Mouse (Mus musculus): Measurements from ENCODE around the gene Gramd1b.

Gramd1b gene

GRCm38 (mm10) chr9:40430969-40431368 is 100.2 kb downstream of the Gramd1b start:
- no peak for DNase-seq (ENCODE audit: extremely low read depth, low read depth, low spot score)

DNA sequence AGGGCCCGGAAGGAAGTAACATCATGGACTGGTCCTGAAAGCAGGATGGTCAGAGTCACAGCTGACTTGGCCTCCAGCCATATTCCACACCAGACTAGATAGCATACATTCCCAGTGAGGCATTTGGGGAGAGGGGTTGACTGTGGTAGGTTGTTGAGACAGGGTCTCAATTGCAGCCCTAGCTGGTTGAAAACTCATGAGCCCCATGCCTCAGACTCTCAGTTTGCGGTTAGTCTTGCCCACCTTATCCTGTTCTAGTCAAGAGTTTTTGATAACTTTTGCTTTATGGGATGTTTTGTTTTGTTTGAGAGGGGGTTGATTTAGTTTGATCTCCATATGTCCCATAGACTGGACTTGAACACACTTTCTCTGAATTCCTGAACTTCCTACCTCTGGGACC is 103.5 kb downstream of the Gramd1b start:
- no peak for DNase-seq (ENCODE audit: extremely low read depth, low read depth, low spot score)

- no peak for DNase-seq (ENCODE audit: extremely low read depth, low read depth, low spot score)
These were observed 104.8 kb downstream of the Gramd1b start for GRCm38 (mm10) chr9:40426282-40426964.

GRCm38 (mm10) chr9:40424874-40425273 is 106.3 kb downstream of the Gramd1b start:
- no peak for DNase-seq (ENCODE audit: extremely low read depth, low read depth, low spot score)

DNA sequence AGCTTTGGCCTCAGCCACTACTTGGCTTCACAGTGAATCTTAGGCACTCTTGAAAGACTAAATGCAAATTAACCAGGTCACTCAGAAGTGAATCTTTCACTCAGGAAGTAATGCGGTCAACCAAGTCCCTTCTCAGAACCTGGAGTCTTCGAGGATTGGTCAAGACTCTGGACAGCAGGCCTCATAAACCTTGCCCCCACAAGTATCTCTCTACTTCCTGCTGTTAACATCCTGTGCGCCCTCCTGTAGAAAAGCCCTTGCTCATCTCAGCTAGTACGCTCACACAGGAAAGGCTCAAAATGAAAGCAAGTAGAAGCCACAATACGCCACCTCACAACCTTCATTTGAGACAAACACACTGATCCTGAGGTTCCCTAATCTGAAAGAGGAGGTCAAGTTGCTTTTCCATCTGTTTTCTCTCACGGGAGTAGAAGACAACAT is 107.7 kb downstream of the Gramd1b start:
- no peak for DNase-seq (ENCODE audit: extremely low read depth, low read depth, low spot score)

GRCm38 (mm10) chr9:40422368-40423057 is 108.7 kb downstream of the Gramd1b start:
- no peak for DNase-seq (ENCODE audit: extremely low read depth, low read depth, low spot score)

DNA sequence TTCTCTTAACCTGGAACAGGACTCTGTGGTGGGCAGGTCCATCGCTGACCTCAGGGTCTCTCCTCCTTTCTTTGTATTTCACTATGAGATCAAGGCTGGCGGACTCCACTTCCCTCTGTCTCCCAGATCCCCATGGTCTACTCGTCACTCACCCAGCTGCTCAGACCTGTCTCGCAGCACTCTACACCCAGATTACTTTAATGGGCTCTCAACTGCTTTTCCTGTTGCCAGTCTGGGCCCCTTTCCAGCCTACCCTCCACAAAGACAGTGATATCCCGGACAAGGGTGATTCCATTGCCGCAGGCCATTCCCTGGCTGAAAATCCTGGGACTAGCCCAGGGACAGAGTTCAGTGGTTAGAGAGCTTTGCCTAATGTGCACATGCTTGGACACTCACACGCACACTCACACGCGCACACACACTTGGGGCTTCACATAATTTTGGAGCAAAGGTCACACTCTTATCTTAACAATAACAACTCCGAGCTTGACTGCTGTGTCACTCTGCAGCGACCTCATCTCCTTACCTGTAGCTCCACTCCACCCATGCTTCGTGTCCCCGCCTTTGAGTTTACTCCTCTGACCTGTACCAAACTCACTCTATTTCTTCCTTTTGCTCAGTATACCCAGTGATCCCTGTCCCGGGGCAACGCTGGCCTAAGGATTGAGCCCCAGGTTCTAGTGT is 110.4 kb downstream of the Gramd1b start:
- DNase-seq (ENCODE audit: extremely low read depth, low read depth, low spot score) = no peak

DNA sequence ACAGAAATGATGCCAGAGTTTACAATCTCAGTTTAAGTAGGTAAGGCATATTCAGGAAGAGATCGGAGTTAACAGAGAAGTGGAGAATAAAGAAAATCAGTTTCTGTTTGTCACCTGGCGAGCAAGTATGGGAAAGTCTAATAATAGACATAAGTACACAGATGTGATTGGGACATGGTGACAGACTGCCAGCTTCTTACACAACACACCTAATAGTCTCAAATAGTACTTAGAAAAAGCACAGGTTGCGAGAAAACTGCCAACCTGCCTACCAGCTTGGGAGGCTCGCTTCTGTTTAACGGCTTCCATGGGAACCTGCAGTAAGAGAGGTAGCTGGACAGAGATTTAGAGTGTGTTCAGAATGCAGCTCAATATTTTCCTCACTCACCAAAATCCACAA is 112.4 kb downstream of the Gramd1b start:
- DNase-seq (ENCODE audit: extremely low read depth, low read depth, low spot score) = peak; percentile 56

DNA sequence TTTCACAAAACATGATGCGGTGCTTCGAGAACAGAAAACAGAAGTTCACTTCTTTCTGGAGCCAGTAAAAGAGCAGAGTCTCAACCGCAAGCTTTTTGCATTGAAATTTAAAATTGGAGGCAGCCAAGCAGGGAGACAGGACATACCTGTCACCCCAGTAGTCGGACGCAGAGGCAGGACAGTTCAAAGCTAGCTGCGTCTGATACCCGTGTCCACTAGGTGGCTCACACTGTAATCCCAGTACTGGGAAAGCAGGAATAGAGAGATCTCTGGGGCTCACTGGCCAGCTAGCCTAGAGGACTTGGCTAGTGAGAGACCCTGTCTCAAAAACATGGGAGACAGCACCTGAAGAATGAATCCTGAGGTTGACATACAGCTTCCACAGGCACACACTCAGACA is 115.0 kb downstream of the Gramd1b start:
- no peak for DNase-seq (ENCODE audit: extremely low read depth, low read depth, low spot score)

DNA sequence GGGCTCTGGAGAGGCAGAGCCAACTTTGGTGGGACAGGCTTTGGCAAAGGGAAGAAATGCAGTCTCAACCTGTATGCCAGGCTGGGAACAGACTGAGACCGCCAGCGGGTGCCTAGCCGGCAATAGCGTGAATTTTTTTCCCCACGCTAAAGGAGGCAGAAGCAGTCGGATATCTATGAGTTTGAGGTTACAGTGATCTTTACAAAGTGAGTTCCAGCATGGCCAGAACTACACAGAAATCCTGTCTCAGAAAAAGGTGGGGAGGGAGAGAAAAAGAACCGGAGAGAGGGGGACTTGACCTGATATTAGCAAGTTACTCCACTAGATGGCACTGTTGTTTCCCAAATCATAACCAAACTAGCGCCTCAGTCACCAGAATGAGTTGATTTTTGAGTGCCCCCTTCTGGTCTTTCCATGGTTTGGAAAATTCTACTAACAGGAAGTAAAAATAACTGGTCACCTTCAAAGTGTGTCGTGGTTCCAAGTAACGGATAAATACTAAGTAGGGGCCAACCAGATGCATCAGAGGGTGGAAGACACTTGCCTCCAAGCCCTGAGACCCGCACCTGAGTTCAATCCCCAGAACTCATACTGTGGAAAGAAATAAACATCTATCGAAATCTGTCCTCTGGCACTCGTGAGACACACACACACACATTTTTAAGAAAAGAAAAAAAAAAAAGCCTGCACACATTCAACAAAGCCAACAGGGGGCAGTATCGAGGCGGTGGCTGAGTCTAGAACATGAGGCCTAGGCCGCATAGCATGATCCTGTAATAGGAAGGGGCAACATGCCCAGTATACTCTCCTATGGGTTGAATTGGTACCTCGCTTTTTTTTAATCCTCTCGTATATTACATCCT is 116.0 kb downstream of the Gramd1b start:
- DNase-seq (ENCODE audit: extremely low read depth, low read depth, low spot score) = peak; percentile 21

GRCm38 (mm10) chr9:40414498-40414903 is 116.7 kb downstream of the Gramd1b start:
- no peak for DNase-seq (ENCODE audit: extremely low read depth, low read depth, low spot score)

- no peak for DNase-seq (ENCODE audit: extremely low read depth, low read depth, low spot score)
These were observed 117.6 kb downstream of the Gramd1b start for GRCm38 (mm10) chr9:40413601-40414000.

GRCm38 (mm10) chr9:40412931-40413330 is 118.3 kb downstream of the Gramd1b start:
- DNase-seq (ENCODE audit: extremely low read depth, low read depth, low spot score) = no peak

DNA sequence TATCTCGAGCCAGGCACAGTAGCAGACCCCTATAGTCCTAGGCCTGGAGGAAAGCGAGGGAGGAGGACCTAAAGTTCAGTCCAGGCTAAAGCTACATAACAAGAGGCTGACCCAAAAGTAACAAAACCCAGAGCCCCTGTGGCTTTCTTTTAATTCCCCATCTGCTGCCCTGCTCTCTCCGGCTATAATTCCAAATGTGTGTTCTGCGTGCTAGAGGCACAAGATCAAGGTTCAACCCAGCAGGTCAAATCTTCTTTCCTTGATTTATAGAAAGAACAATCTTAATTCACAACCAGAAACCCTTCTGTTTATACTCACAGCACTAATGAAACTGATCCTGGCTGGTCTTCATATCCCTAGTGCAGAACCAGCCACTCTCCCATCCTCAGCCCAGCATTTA is 118.9 kb downstream of the Gramd1b start:
- no peak for DNase-seq (ENCODE audit: extremely low read depth, low read depth, low spot score)

- DNase-seq (ENCODE audit: extremely low read depth, low read depth, low spot score) = no peak
These were observed 120.3 kb downstream of the Gramd1b start for GRCm38 (mm10) chr9:40410895-40411294.

DNA sequence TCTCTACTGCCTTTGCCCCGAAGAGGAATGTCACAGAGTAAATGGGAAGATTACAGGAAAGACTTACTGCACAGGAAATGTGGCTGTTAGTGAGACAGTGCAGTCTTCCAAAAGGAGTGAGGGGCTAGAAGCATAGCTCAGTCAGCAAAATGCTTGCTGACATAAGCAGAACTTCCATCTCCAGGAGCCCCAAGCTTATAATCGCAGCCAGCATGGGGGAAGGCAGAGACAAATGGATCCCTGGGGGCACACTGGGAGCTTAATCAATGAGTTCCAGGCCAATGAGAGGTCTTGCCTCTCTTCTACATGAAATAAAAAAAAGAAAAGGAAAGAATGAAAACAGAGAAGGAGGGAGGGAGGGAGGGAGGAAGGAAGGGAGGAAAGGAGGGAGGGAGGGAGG is 122.1 kb downstream of the Gramd1b start:
- DNase-seq (ENCODE audit: extremely low read depth, low read depth, low spot score) = no peak

GRCm38 (mm10) chr9:40408415-40408814 is 122.8 kb downstream of the Gramd1b start:
- no peak for DNase-seq (ENCODE audit: extremely low read depth, low read depth, low spot score)

DNA sequence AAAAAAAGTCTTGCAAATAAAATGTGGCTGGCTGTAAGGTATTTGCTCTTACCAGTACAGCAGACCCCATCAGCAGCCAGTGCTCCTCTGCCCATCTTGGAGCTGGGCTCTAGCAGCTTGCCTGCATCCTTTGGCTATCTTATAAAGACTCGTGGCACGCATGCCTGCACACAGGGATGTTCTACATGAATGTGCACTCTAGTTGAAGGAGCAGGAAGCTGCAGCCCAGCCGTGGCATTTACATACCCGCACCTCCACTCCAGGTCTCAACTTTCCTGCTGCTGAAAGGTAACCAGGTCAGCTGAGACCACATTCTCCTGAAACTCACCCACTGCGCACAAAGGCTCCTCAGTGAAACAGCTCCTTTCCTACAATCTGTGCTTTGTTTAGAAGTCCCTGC is 123.3 kb downstream of the Gramd1b start:
- no peak for DNase-seq (ENCODE audit: extremely low read depth, low read depth, low spot score)

DNA sequence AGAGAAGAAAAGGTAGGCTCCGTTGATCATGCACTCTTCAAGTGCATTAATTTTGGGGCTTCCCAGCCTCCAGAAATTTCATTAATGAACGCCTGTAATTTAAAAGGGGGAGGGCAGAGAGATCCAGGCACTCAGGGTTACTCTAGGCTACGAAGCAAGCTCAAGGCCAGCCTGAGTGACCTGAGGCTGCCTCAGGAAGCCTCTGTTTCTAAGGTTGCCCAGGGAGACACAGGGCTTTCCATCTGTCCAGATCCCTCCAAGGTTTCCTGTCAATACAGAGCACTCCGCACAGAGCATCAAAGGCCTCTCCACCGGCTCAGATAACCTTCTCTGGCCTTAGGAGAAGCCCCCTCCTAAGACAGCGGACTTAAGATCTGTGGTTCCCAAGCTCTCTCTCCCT is 125.4 kb downstream of the Gramd1b start:
- no peak for DNase-seq (ENCODE audit: extremely low read depth, low read depth, low spot score)

- DNase-seq (ENCODE audit: extremely low read depth, low read depth, low spot score) = no peak
These were observed 125.9 kb downstream of the Gramd1b start for GRCm38 (mm10) chr9:40405263-40405662.

DNA sequence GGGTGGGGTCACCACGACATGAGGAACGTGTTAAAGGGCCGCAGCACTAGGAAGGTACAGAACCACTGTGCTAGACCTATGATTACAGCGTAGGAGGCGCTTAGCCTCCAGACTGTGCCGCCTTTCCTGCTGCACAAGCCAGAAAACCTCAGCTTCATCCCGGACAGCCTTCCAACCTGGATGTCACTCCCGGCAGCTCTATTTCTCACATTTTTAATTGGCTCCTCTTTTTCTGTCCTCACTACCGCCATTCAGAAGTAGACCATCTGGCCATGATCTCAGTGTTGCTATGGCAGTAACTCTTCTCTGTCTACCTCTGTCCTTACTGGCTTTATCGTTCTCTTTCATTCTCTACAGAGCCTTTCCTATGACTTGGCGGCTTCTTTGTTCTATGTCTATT is 126.5 kb downstream of the Gramd1b start:
- no peak for DNase-seq (ENCODE audit: extremely low read depth, low read depth, low spot score)
